Mouse (Mus musculus): ENCODE data around the gene Bglap3.

DNA sequence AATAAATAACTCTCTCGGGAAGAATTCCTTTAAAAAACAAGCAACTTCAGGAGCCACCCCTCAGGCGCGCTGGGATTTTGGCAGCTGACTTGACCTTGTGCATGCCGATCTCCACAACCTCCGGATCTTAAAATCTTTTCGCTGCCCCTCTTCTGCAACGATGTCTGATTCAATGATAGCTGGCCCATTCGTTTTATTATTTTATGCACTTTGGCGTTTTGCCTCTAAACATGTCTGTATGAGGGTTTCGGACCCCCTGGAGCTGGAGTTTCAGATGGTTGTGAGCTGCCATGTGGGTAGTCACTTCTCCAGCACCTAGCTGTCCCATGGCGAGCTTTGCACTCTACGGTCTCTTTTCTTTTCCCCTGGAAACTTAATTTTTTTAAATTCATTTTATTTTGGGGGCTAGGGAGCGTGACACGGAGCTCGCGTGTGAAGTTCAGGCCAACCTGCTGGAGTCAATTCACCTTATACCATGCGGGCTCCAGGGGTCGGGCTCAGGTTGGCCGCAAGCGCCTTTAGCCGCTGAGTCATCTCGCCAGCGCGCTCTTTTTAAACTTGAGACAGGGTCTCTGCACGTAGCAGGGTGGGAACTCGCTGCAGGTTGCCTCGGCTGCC lies 37.0 kb downstream of the Bglap3 start:
- TF ChIP-seq POLR2A (IDR thresholded peaks at IDR 0.05; ENCODE audit: control insufficient read depth, low read depth, low read length), result no peak
- TF ChIP-seq CTCF (IDR thresholded peaks at IDR 0.05; ENCODE audit: control insufficient read depth, insufficient read depth, insufficient replicate concordance, low read depth, low read length), result no peak
